Mouse (Mus musculus) midbrain, embryonic 14.5 days (tissue): ENCODE measurements at regions not wholly inside any gene's neighbourhood (a gene's known extent, or its start where the extent isn't known, plus 50 kb on each side); places are given as distances from the start of the nearest gene placed in this dataset.

Experiments used
- ATAC-seq: fragments of 200-750 bp; cut with Nextera tagmentation; 2 replicates; pipeline ENCODE4 v1.8.0; 2017; ENCODE audit warnings: moderate number of reproducible peaks, moderate library complexity; ENCODE audit not compliant: low FRiP score, low TSS enrichment
- DNase-seq: peaks from one replicate; pipeline ENCODE4 v3.0.0-alpha.2; 2015
- H3K27ac ChIP-seq: fragments of 300-500 bp; sonication (generic); replicated peaks from 2 replicates; pipeline ENCODE4 v1.5.1; 2014; ENCODE audit warnings: mild to moderate bottlenecking, low read depth, low read length, moderate library complexity
- H3K27me3 ChIP-seq: fragments of 300-500 bp; sonication (generic); 2 replicates; pipeline ENCODE4 v1.6.1; 2014; ENCODE audit warnings: low read length, control low read depth, mixed read lengths; ENCODE audit not compliant: control insufficient read depth, insufficient read depth
- H3K36me3 ChIP-seq: fragments of 300-500 bp; sonication (generic); 2 replicates; pipeline ENCODE4 v1.6.1; 2014; ENCODE audit warnings: low read length, control low read depth; ENCODE audit not compliant: control insufficient read depth, insufficient read depth
- H3K4me1 ChIP-seq: fragments of 300-500 bp; sonication (generic); 2 replicates; pipeline ENCODE4 v1.6.1; 2014; ENCODE audit warnings: mild to moderate bottlenecking, antibody characterized with exemption, low read length, control low read depth; ENCODE audit not compliant: control insufficient read depth, insufficient read depth
- H3K4me2 ChIP-seq: fragments of 300-500 bp; sonication (generic); 2 replicates; pipeline ENCODE4 v1.6.1; 2014; ENCODE audit warnings: mild to moderate bottlenecking, low read length, moderate library complexity
- H3K4me3 ChIP-seq: fragments of 300-500 bp; sonication (generic); replicated peaks from 2 replicates; pipeline ENCODE4 v1.5.1; 2014; ENCODE audit warnings: low read depth, low read length
- H3K9ac ChIP-seq: fragments of 300-500 bp; sonication (generic); replicated peaks from 2 replicates; pipeline ENCODE4 v1.6.1; 2014; ENCODE audit warnings: mild to moderate bottlenecking, low read length, moderate library complexity
- H3K9me3 ChIP-seq: fragments of 300-500 bp; sonication (generic); 2 replicates; pipeline ENCODE4 v1.6.1; 2016; ENCODE audit warnings: low read length, control low read depth, mixed read lengths; ENCODE audit not compliant: control insufficient read depth
- WGBS: fragments of 180-500 bp; shearing (Covaris S2); extraction: QIAGEN DNeasy Blood & Tissue Kit; methylation state at CpG from one replicate; pipeline ENCODE4 v1.1.7; 2014; 5-methylcytosine and 5-hydroxymethylcytosine counted together

DNA sequence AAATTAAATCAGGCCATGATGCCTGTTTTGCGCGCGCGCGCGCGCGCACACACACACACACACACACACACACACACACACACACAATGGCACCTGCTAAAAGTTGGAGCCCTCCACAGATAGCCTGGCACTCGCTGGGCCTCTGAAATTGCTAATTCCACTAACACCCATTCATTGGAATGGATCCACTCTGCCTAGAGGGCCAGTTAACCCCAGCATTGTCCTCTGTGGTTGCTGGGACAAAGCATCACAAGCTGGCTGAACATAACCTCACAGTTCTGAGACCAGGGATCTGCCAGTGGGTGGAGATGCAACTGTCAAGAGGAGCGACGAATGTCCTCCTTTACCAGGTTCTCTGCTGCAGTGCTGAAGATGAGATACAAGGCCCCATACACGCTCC is 53.3 kb upstream of the Map4k3 start:
- DNase-seq = no peak

DNA sequence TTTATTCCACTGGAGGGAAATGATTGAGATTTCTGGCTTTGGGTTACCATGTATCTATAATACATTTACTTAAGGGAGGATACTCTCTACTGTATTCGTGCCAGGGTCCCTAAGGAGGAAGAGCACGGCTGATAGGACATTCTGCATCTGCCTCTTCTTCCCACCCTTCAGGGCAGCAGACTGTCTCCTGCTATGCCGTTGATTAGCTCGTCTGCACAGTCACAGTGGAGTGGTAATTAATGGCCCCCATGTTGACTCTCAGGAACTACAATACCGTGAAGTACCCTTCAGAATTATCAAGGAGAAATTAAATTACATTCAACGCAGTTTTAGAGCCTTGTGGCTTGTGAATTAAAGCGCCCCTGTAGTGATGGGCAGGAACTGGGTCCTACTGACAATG is 52.0 kb upstream of the Map4k3 start:
- DNase-seq = no peak
- Histone ChIP-seq H3K27ac (no peak overlapping the region), H3K9me3 (peaks cover 3% of the 10 kb centered on the region), H3K9ac (no peak overlapping the region), H3K4me2 (no peak overlapping the region), H3K4me3 (no peak overlapping the region), H3K27me3 (no peaks in the 10 kb centered on the region), H3K36me3 (no peaks in the 10 kb centered on the region), H3K4me1 (no peaks in the 10 kb centered on the region)
- 54% methylated on average over 7 of the region's 7 CpGs for WGBS
- no peak for ATAC-seq

More for the DNA sequence above, 53.3 kb upstream of the Map4k3 start:
- no peak for ATAC-seq
- no peaks in the 10 kb centered on the region for H3K36me3 ChIP-seq
- H3K4me3 ChIP-seq = no peak overlapping the region
- no peak overlapping the region for H3K9ac ChIP-seq
- no peak overlapping the region for H3K27ac ChIP-seq
- no peak overlapping the region for H3K4me2 ChIP-seq
- no peaks in the 10 kb centered on the region for H3K4me1 ChIP-seq
- H3K27me3 ChIP-seq = no peaks in the 10 kb centered on the region
- WGBS = 91% methylated on average over 12 of the region's 12 CpGs
- H3K9me3 ChIP-seq = peaks cover 3% of the 10 kb centered on the region

DNA sequence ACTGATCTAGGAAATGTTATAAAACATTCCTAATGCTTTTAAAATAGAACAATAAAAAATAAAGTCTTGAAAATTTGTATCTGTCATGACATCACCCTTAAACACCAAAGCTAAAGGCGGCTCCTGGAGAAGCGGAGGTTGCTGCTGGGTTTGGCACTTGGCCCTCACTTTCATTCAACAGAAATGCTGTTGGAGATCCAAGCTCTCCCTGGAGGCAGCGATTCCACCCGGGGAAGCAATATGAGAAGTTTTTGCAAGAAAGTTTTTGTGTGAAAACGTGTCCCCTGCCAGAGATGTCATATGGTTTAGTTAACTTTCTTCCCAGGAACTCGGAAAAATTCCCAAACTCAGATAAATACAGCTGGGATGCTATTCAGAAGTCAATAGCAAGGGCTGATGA is 51.5 kb upstream of the Map4k3 start:
- Histone ChIP-seq H3K4me3 (no peak overlapping the region), H3K36me3 (no peaks in the 10 kb centered on the region), H3K27ac (no peak overlapping the region), H3K9me3 (peaks cover 3% of the 10 kb centered on the region), H3K27me3 (no peaks in the 10 kb centered on the region), H3K4me2 (no peak overlapping the region), H3K9ac (no peak overlapping the region), H3K4me1 (no peaks in the 10 kb centered on the region)
- no peak for DNase-seq
- 85% methylated on average over 6 of the region's 6 CpGs for WGBS
- ATAC-seq = no peak
